Mouse (Mus musculus) liver, embryonic 14.5 days (tissue): Measurements from ENCODE around the gene Tom1l2.

Experiments used
- CTCF ChIP-seq: IDR thresholded peaks from 2 replicates; pipeline ENCODE4 v1.5.1; 2016; ENCODE audit warnings: antibody characterized with exemption, low read depth, control low read depth
- EP300 ChIP-seq: IDR thresholded peaks from 2 replicates; pipeline ENCODE4 v1.6.1; 2016; ENCODE audit warnings: antibody characterized with exemption, low read depth

- TF ChIP-seq CTCF = no peak
- no peak for TF ChIP-seq EP300
These were observed 174.7 kb downstream of the Tom1l2 start for GRCm38 (mm10) chr11:60178005-60178404.
